Mouse (Mus musculus) bone marrow, adult 2 months (tissue): ENCODE measurements around the gene Leng1. TPM values are rescaled to one million over a fixed set of nuclear protein-coding genes. Genes with fewer than 3 reads are reported as not detected.

ENCODE experiments used
- H3K27ac ChIP-seq: fragments of 200-500 bp; 2 replicates; pipeline ENCODE4 v1.5.1; 2012; ENCODE audit warnings: low read depth, mild to moderate bottlenecking, control low read depth, inconsistent platforms, low read length; ENCODE audit not compliant: control insufficient read depth, poor library complexity, insufficient read depth
- H3K4me1 ChIP-seq: fragments of 200-500 bp; 2 replicates; pipeline ENCODE4 v1.6.1; 2011; ENCODE audit warnings: low read length; ENCODE audit not compliant: control insufficient read depth, insufficient read depth
- H3K4me3 ChIP-seq: fragments of 200-500 bp; replicated peaks from 2 replicates; pipeline ENCODE3; 2011; ENCODE audit warnings: mild to moderate bottlenecking, low read depth, low read length, control low read depth; ENCODE audit not compliant: control insufficient read depth
- CTCF ChIP-seq: fragments of 200-500 bp; IDR thresholded peaks from 2 replicates; pipeline ENCODE4 v1.5.1; 2011; ENCODE audit warnings: low read length, control low read depth; ENCODE audit not compliant: control insufficient read depth, insufficient read depth
- POLR2A ChIP-seq: fragments of 200-500 bp; IDR thresholded peaks from 2 replicates; pipeline ENCODE4 v1.6.1; 2011; ENCODE audit warnings: low read depth, mild to moderate bottlenecking, control low read depth, low read length, borderline replicate concordance; ENCODE audit not compliant: control insufficient read depth
- WGBS: fragments of 180-500 bp; shearing (Covaris S2); methylation state at CpG from one replicate; pipeline ENCODE4 v1.1.7; 2018; 5-methylcytosine and 5-hydroxymethylcytosine counted together
- polyA plus RNA-seq: library from polyadenylated mRNA; stranded (reverse); fragments of >200 nt; gene quantifications from 2 replicates; pipeline ENCODE4 v1.2.4, GENCODE M21; 2011; ENCODE audit warnings: low replicate concordance; ENCODE audit not compliant: missing spikeins, insufficient read depth, insufficient read length

Gene Leng1
- polyA plus RNA-seq, 1 experiment, result 9.8 TPM

DNA sequence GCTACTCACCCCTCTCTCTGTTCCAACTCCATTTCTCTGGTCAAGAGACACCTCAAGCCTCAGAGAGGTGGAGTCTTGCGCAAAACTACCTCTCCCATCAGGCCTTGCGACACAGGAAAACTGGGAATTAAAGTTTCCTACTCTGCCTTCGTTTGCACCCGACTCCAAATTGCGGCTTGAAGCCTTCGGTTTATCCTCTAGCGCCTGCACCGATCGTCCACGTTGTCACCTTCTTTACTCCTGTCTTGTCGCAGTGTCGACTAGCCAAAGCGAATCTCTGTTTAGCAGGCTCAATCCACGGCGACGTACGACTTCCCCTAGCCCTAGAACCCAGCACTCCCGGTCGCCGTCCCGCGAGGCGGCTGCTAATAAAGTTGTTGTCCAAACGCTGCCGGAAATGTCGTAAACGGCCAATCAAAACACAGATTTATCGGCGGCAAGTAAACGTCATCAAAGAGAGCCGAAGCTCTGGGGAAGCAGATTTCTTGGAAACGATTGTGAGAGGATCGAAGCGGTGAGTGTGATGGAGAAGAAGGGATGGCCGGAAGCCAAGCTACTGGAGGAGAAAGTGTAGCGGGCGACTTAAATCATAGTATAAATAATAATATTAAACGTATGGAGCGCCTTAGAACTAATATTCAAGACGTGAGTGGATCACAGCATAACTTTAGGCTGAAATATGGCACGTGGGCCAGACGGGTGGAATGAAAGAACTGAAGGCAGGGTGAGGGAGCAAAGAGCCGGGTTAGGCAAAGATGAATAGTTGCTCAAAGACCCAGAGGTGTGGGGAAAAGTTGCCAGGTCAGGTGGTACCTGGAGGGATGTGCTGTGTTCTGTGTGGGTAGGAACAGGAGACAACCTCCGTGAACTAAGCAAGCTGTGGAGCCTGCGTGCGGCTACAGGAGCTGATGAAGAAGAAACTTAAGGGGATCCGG is 35.8 kb downstream of the Leng1 start, which contains the start of the genes Tfpt and Prpf31:
Gene Tfpt, minus strand, starts transcription at position 387 of the 935 bp plus-strand sequence.
Gene Prpf31, plus strand, starts transcription at position 443 of the 935 bp plus-strand sequence.
- under 1% methylated on average over 47 of the region's 47 CpGs for WGBS
- H3K27ac ChIP-seq, result peak within 1 kb of the TSS; percentile 76

GRCm38 (mm10) chr7:3629030-3629429 is 36.6 kb downstream of the Leng1 start:
- WGBS, result 31% methylated on average over 4 of the region's 4 CpGs
- H3K4me1 ChIP-seq, result peaks cover 2% of the 10 kb centered on the region
- no peak for TF ChIP-seq POLR2A
- TF ChIP-seq CTCF, result no peak
- H3K27ac ChIP-seq, result peak overlapping the region; percentile 76; the same call in 1 of the 2 replicates
- peak overlapping the region; percentile 86 for H3K4me3 ChIP-seq

More for the DNA sequence above, 35.8 kb downstream of the Leng1 start, which contains the start of the genes Tfpt and Prpf31:
- Histone ChIP-seq H3K4me3 (peak within 1 kb of the TSS; percentile 86), H3K4me1 (peaks cover 2% of the 10 kb centered on the region)
- 0 out of 2 replicates have a peak, but pooled peaks have one; percentile 39 for TF ChIP-seq POLR2A
- TF ChIP-seq CTCF, result no peak

GRCm38 (mm10) chr7:3617242-3617995 is 48.2 kb downstream of the Leng1 start, which contains the start of gene Ndufa3:
Ndufa3 (plus strand) TSS chr7:3617373.
- H3K4me3 ChIP-seq, result peak within 1 kb of the TSS; percentile 76
- under 1% methylated on average over 32 of the region's 32 CpGs for WGBS
- H3K27ac ChIP-seq, result peak within 1 kb of the TSS; percentile 13; the same call in 1 of the 2 replicates
- TF ChIP-seq POLR2A, result peak; percentile 54; the same call in 1 of the 2 replicates
- no peak for TF ChIP-seq CTCF
- H3K4me1 ChIP-seq, result no peaks in the 10 kb centered on the region

- 36% methylated on average over 6 of the region's 6 CpGs for WGBS
- no peak for TF ChIP-seq CTCF
- no peak for TF ChIP-seq POLR2A
- no peak overlapping the region for H3K4me3 ChIP-seq
- H3K27ac ChIP-seq, result no peak overlapping the region
- H3K4me1 ChIP-seq, result no peaks in the 10 kb centered on the region
Observed at GRCm38 (mm10) chr7:3616389-3617241, 49.0 kb downstream of the Leng1 start.

DNA sequence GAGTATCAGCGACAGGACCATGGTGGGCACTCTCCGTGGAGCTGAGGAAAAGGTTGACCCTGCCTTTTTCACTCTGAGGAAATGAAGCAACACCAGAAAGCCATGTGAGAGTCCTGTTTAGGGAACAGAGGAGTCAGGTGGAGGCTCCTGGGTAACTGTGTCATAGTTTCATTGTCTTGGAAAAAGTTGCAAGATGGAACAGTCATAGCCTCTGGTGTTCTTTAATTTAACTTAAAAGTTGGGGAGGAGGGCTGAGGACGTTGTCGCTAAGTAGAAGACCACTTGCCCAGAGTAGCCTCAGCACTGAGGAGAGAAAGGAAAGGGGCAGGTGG is 49.6 kb downstream of the Leng1 start, which contains the start of gene Oscar:
Gene Oscar, minus strand, starts transcription at position 101 of the 332 bp plus-strand sequence.
- 70% methylated on average over 4 of the region's 4 CpGs for WGBS
- no peak within 1 kb of the TSS for H3K4me3 ChIP-seq
- TF ChIP-seq POLR2A, result no peak
- no peak for TF ChIP-seq CTCF
- no peak within 1 kb of the TSS for H3K27ac ChIP-seq
- H3K4me1 ChIP-seq, result no peaks in the 10 kb centered on the region

- TF ChIP-seq CTCF (no peak), POLR2A (no peak)
- Histone ChIP-seq H3K27ac (no peak overlapping the region), H3K4me3 (no peak overlapping the region), H3K4me1 (no peaks in the 10 kb centered on the region)
- 53% methylated on average over 3 of the region's 3 CpGs for WGBS
Observed at GRCm38 (mm10) chr7:3614021-3614420, 51.6 kb downstream of the Leng1 start.

DNA sequence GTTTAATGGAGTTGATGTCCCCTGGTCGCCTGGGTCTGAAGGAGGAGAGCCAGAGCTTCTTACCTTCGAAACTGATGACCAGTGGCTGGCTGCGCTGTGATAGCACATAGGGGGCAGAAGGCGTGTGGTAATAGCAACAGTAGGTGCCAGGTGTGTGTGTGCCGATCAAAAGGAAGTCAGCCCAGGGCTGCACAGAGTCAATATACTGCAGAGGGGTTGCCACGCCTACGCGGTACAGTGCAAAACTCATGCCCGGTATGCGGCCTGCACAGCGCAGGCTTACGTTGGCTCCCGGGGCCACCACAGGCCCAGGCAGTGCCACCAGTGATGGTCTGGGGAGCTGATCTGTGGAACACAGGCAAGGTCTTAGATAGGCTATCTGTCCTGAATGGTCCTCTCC is 54.6 kb downstream of the Leng1 start:
- WGBS, result 77% methylated on average over 13 of the region's 13 CpGs
- Histone ChIP-seq H3K4me1 (no peaks in the 10 kb centered on the region), H3K27ac (no peak overlapping the region), H3K4me3 (no peak overlapping the region)
- TF ChIP-seq POLR2A (no peak), CTCF (no peak)

GRCm38 (mm10) chr7:3610437-3610836 is 55.2 kb downstream of the Leng1 start:
- H3K27ac ChIP-seq, result no peak overlapping the region
- TF ChIP-seq CTCF, result no peak
- TF ChIP-seq POLR2A, result no peak
- H3K4me3 ChIP-seq, result no peak overlapping the region
- no peaks in the 10 kb centered on the region for H3K4me1 ChIP-seq
- 12% methylated on average over 3 of the region's 3 CpGs for WGBS

Other genes starting within 250 kb of the Leng1 start
- not detected in 2 replicates for gene Cacng6, start 241.6 kb downstream of the Leng1 start, polyA plus RNA-seq
- 7.8 and 11.9 TPM in 2 replicates for gene Tarm1, start 163.2 kb downstream of the Leng1 start, polyA plus RNA-seq
- gene Oscar, start 49.7 kb downstream of the Leng1 start, polyA plus RNA-seq, result 1.1 TPM in 1 of 2 replicates, not detected in the other
- gene Ndufa3, start 48.5 kb downstream of the Leng1 start, polyA plus RNA-seq, result 372 and 377 TPM in 2 replicates
- 12.2 and 42.0 TPM in 2 replicates for gene Tfpt, start 35.9 kb downstream of the Leng1 start, polyA plus RNA-seq
- gene Prpf31, start 35.9 kb downstream of the Leng1 start, polyA plus RNA-seq, result 26.4 and 45.2 TPM in 2 replicates
- 72.1 and 112 TPM in 2 replicates for gene Cnot3, start 20.6 kb downstream of the Leng1 start, polyA plus RNA-seq
- gene Tmc4, start 11.7 kb upstream of the Leng1 start, polyA plus RNA-seq, result 16.0 and 39.8 TPM in 2 replicates
- gene Tsen34, start 27.0 kb upstream of the Leng1 start, polyA plus RNA-seq, result 23.8 and 25.8 TPM in 2 replicates
- gene Mboat7, start 27.7 kb upstream of the Leng1 start, polyA plus RNA-seq, result 19.5 and 43.5 TPM in 2 replicates
- gene Rps9, start 38.2 kb upstream of the Leng1 start, polyA plus RNA-seq, result 3,380 and 3,507 TPM in 2 replicates
- 41.4 and 143 TPM in 2 replicates for gene Pirb, start 54.6 kb upstream of the Leng1 start, polyA plus RNA-seq
- 0.72 and 4.4 TPM in 2 replicates for gene Gm15448, start 159.8 kb upstream of the Leng1 start, polyA plus RNA-seq
- 8.9 and 15.8 TPM in 2 replicates for gene Pira2, start 179.2 kb upstream of the Leng1 start, polyA plus RNA-seq
- gene Gm14548, start 232.3 kb upstream of the Leng1 start, polyA plus RNA-seq, result 3.1 and 17.6 TPM in 2 replicates
- gene Lilra6, start 249.7 kb upstream of the Leng1 start, polyA plus RNA-seq, result 5.3 and 20.8 TPM in 2 replicates